Mouse (Mus musculus) hindbrain, embryonic 10.5 days (tissue): ENCODE data around the gene Wnt9b. TPM values are rescaled to one million over a fixed set of nuclear protein-coding genes. Genes with fewer than 3 reads are reported as not detected.
"Not testable (repeated sequence)": the region's sequence is repeated elsewhere in the genome, so short reads cannot be mapped to it uniquely, and the experiment has no call there.

Experiments used
- DNase-seq: peaks from one replicate; pipeline ENCODE4 v3.0.0-alpha.2; 2017; ENCODE audit warnings: low spot score
- H3K27ac ChIP-seq: fragments of 300-500 bp; sonication (generic); 2 replicates; pipeline ENCODE4 v1.5.1; 2016; ENCODE audit warnings: mild to moderate bottlenecking, moderate library complexity
- H3K27me3 ChIP-seq: fragments of 300-500 bp; sonication (generic); 2 replicates; pipeline ENCODE4 v1.6.1; 2016; ENCODE audit warnings: mild to moderate bottlenecking; ENCODE audit not compliant: poor library complexity, insufficient read depth, severe bottlenecking
- H3K36me3 ChIP-seq: fragments of 300-500 bp; sonication (generic); 2 replicates; pipeline ENCODE4 v1.6.1; 2016; ENCODE audit warnings: mild to moderate bottlenecking, moderate library complexity
- H3K4me1 ChIP-seq: fragments of 300-500 bp; sonication (generic); replicated peaks from 2 replicates; pipeline ENCODE4 v1.6.1; 2016; ENCODE audit warnings: mild to moderate bottlenecking
- H3K4me3 ChIP-seq: fragments of 300-500 bp; sonication (generic); 2 replicates; pipeline ENCODE4 v1.5.1; 2016; ENCODE audit warnings: mild to moderate bottlenecking, moderate library complexity
- H3K9me3 ChIP-seq: fragments of 300-500 bp; sonication (generic); 2 replicates; pipeline ENCODE4 v1.6.1; 2016; ENCODE audit warnings: mild to moderate bottlenecking, moderate library complexity
- WGBS: fragments of 180-500 bp; shearing (Covaris S2); methylation state at CpG from one replicate; pipeline ENCODE4 v1.1.7; 2016; 5-methylcytosine and 5-hydroxymethylcytosine counted together
- polyA plus RNA-seq: library from polyadenylated mRNA; unstranded; fragments of >200 nt; fragmentation: Nextera tagmentation; extraction: Ambion mirVana; gene quantifications from 2 replicates; pipeline ENCODE4 v1.2.1, GENCODE M21; 2016

The Wnt9b gene
- 0.60 and 1.0 TPM in 2 replicates for polyA plus RNA-seq

DNA sequence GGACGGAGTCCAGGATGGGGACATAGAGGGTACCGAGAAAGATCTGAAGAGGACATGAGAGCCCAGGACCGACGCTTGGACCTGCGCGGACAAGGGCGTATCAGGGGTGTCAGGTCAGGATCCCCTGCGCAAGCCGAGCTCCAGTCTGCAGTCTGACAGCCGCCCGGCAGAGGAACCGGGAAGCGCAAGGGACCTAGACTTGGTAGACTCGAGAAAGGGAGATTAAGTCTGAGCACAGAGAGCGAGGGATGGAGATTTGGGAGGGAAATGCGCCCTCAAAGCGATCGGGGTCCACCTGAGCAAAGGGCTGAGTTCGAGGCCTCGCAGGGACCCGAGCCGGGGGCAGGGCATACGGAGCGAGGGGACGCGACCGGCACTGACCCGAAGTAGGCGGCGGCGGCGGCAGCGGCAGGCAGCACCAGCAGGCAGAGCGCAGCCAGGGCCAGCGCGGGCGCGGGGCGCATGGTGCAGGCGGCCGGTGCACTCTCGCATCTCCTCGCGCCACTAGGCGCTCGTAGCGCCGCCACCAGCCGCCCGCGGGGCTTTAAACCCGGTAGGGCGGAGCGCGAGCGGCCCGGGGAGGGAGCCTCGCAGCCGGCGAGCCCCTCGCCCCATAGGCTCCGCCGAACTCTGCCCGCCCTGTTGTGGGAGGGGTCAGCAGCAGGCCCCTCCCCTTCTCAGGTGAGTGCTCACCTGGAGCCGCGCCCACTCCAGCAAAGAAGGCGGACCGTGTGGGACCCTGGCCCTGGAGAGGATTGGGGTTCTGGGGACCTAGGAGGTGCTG lies at the start of gene Wnt9b:
Wnt9b (minus strand) TSS at position 516 of the 784 bp plus-strand sequence.
- H3K4me1 ChIP-seq, result peaks cover 15% of the 10 kb centered on the region
- no peak within 1 kb of the TSS for H3K27ac ChIP-seq
- no peaks in the 10 kb centered on the region for H3K36me3 ChIP-seq
- under 1% methylated on average over 68 of the region's 68 CpGs for whole genome bisulfite sequencing
- DNase-seq, result peak; percentile 54
- peak within 1 kb of the TSS; percentile 55 for H3K4me3 ChIP-seq
- H3K27me3 ChIP-seq, result peaks cover 88% of the 10 kb centered on the region
- H3K9me3 ChIP-seq, result no peaks in the 10 kb centered on the region

GRCm38 (mm10) chr11:103789951-103790350 lies 40.3 kb upstream of the Wnt9b start:
- peaks cover 4% of the 10 kb centered on the region; the same call in 1 of the 2 replicates for H3K4me1 ChIP-seq
- H3K9me3 ChIP-seq, result no peaks in the 10 kb centered on the region
- no peak overlapping the region for H3K27ac ChIP-seq
- H3K27me3 ChIP-seq, result peaks cover 39% of the 10 kb centered on the region
- H3K4me3 ChIP-seq, result no peak overlapping the region
- 85% methylated on average over 5 of the region's 5 CpGs for WGBS
- peaks cover 16% of the 10 kb centered on the region; the same call in 1 of the 2 replicates for H3K36me3 ChIP-seq
- no peak for DNase-seq

- Histone ChIP-seq H3K4me1 (peaks cover 37% of the 10 kb centered on the region), H3K36me3 (peaks cover 19% of the 10 kb centered on the region), H3K9me3 (no peaks in the 10 kb centered on the region), H3K4me3 (no peak overlapping the region), H3K27me3 (peaks cover 43% of the 10 kb centered on the region), H3K27ac (no peak overlapping the region)
- WGBS, result 72% methylated on average over 9 of the region's 9 CpGs
- DNase-seq, result no peak
Measured at GRCm38 (mm10) chr11:103780152-103780551, 30.5 kb upstream of the Wnt9b start.

GRCm38 (mm10) chr11:103774228-103774530 lies 24.6 kb upstream of the Wnt9b start:
- H3K4me1 ChIP-seq, result peaks cover 88% of the 10 kb centered on the region
- under 1% methylated on average over 19 of the region's 19 CpGs for WGBS
- no peaks in the 10 kb centered on the region for H3K36me3 ChIP-seq
- peak overlapping the region; percentile 62 for H3K4me3 ChIP-seq
- H3K27me3 ChIP-seq, result peaks cover 95% of the 10 kb centered on the region
- H3K9me3 ChIP-seq, result no peaks in the 10 kb centered on the region
- peak overlapping the region; percentile 84 for H3K27ac ChIP-seq
- DNase-seq, result no peak

- Histone ChIP-seq H3K27ac (peak within 1 kb of the TSS; percentile 84), H3K4me1 (peaks cover 86% of the 10 kb centered on the region)
Measured at GRCm38 (mm10) chr11:103773387-103774227, 24.0 kb upstream of the Wnt9b start, which contains the start of gene Wnt3. Wnt3 (plus strand) TSS chr11:103774150.

DNA sequence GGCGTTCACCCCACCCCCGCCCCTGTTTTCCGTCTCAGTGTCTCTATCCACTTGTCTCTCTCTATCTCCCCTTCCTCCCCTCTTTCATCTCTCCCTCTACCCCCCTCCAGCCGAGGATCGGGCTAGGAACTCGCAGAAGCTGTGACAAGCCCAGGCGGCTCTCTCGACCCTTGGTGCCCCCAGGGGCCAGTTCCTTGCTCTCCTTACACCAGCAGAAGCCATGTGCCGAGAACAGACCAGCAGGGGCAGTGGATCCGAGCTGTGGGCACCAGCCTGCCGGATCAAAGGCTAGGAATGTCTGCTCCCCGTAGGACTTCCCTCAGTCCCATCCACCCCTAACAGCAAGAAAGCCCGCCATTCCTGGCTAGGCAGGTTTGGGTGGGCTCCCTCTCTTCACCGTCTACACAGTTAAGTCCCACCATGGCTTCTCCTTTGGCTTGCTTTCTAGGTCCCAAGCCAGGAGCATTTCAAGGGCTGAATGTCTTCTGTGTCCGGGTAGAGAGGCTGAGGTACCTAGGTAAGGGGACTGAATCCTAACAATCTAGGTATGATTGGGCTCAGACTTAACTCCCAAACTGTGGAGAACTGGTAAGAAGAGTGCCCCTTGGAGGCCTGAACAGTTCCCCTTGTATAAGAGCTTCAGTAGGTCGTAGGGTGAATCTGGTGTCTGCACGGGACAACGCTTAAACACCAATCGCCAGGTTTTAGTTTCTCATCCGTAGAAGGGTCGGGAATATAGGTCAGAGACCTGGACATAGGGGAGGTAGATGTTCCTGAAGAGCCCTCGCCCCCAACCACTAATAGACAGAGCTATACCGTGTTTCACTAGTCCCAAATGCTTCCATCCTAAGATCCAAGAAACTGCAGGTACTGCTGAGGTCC lies 23.1 kb upstream of the Wnt9b start:
- DNase-seq, result peak; percentile 54
- H3K27ac ChIP-seq, result peak overlapping the region; percentile 84

More at GRCm38 (mm10) chr11:103773387-103774227, 24.0 kb upstream of the Wnt9b start, which contains the start of gene Wnt3:
- under 1% methylated on average over 60 of the region's 60 CpGs for WGBS
- peaks cover 99% of the 10 kb centered on the region for H3K27me3 ChIP-seq
- no peaks in the 10 kb centered on the region for H3K36me3 ChIP-seq
- no peaks in the 10 kb centered on the region for H3K9me3 ChIP-seq
- peak within 1 kb of the TSS; percentile 62 for H3K4me3 ChIP-seq
- peak; percentile 80 for DNase-seq

GRCm38 (mm10) chr11:103771160-103771817 lies 21.7 kb upstream of the Wnt9b start:
- peaks cover 82% of the 10 kb centered on the region for H3K4me1 ChIP-seq
- peak overlapping the region; percentile 84 for H3K27ac ChIP-seq
- H3K27me3 ChIP-seq, result peaks cover 100% of the 10 kb centered on the region
- DNase-seq, result no peak
- H3K9me3 ChIP-seq, result no peaks in the 10 kb centered on the region
- WGBS, result 1% methylated on average over 19 of the region's 19 CpGs
- H3K4me3 ChIP-seq, result peak overlapping the region; percentile 62
- no peaks in the 10 kb centered on the region for H3K36me3 ChIP-seq

More for the DNA sequence above, 23.1 kb upstream of the Wnt9b start:
- Histone ChIP-seq H3K36me3 (no peaks in the 10 kb centered on the region), H3K27me3 (peaks cover 100% of the 10 kb centered on the region), H3K4me3 (peak overlapping the region; percentile 62), H3K9me3 (no peaks in the 10 kb centered on the region), H3K4me1 (peaks cover 83% of the 10 kb centered on the region)
- under 1% methylated on average over 23 of the region's 23 CpGs for WGBS

- H3K27ac ChIP-seq, result peak overlapping the region; percentile 77
- peaks cover 54% of the 10 kb centered on the region for H3K4me1 ChIP-seq
- WGBS, result 1% methylated on average over 6 of the region's 6 CpGs
- H3K27me3 ChIP-seq, result peaks cover 66% of the 10 kb centered on the region
- no peaks in the 10 kb centered on the region for H3K9me3 ChIP-seq
- peak; percentile 62 for DNase-seq
- no peaks in the 10 kb centered on the region for H3K36me3 ChIP-seq
- H3K4me3 ChIP-seq, result no peak overlapping the region
Measured at GRCm38 (mm10) chr11:103765556-103766011, 16.0 kb upstream of the Wnt9b start.

- H3K9me3 ChIP-seq, result no peaks in the 10 kb centered on the region
- 45% methylated on average over 6 of the region's 6 CpGs for WGBS
- peaks cover 62% of the 10 kb centered on the region for H3K27me3 ChIP-seq
- H3K36me3 ChIP-seq, result no peaks in the 10 kb centered on the region
- H3K4me3 ChIP-seq, result no peak overlapping the region
- no peak for DNase-seq
- H3K27ac ChIP-seq, result peak overlapping the region; percentile 76
- peaks cover 45% of the 10 kb centered on the region for H3K4me1 ChIP-seq
Measured at GRCm38 (mm10) chr11:103764601-103765000, 15.0 kb upstream of the Wnt9b start.

DNA sequence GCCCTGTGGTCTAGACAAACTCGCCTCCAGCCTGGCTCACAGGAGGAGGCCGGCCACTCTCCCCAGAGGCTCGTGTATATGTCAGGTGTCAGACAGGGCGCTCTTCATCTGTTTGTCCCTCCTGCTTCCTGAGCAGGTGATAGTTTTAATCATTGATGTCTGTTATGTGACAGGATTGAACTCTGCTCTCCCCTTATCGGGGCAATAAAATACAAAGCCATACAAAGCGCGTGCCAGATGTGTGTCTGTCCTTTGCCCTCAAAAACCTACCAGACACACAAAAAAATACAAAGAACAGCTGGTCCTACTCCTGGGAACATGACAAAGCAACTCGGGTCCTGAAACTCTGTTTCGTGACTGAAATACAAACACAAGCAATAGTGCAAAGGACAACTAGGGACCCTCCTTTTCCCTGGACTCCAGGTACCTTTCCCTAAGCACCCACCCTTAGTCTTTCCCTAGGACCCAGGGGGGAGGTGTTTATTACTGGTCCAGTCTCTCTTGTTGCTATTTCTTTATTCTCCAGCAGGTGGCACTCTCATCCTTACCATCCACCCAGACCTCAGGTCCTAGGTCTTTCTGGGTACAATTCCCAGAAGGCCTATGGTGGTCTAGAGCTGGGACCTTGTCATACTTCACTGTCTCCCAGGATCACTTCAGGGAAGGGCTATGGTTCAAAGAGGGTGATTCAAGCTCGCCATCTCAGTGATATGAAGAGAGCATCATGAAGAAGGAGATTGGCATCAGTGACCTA lies 14.0 kb upstream of the Wnt9b start:
- no peaks in the 10 kb centered on the region for H3K36me3 ChIP-seq
- H3K27ac ChIP-seq, result 0 out of 2 replicates have a peak overlapping the region, but pooled peaks have one; percentile 76
- no peaks in the 10 kb centered on the region for H3K9me3 ChIP-seq
- peaks cover 60% of the 10 kb centered on the region for H3K27me3 ChIP-seq
- DNase-seq, result peak; percentile 49
- H3K4me1 ChIP-seq, result peaks cover 44% of the 10 kb centered on the region
- 28% methylated on average over 10 of the region's 10 CpGs for WGBS
- no peak overlapping the region for H3K4me3 ChIP-seq

DNA sequence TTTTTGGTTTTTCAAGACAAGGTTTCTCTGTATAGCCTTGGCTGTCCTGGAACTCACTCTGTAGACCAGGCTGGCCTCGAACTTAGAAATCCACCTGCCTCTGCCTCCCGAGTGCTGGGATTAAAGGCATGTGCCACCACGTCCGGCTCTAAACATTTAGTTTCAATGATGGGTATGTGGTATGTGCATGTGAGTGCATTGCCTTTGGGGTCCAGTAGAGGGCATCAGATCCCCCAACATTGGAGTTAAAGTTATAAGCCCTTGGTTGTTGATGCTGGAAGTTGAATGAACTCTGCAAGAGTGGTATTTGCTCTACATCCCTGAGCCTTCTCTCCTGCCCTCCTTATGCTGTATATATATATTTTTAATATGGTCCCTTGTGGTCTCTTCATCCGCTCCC lies 11.3 kb upstream of the Wnt9b start:
- H3K27me3 ChIP-seq, result peaks cover 38% of the 10 kb centered on the region
- H3K4me1 ChIP-seq, result peaks cover 24% of the 10 kb centered on the region
- H3K27ac ChIP-seq, H3K36me3 ChIP-seq, H3K9me3 ChIP-seq, H3K4me3 ChIP-seq, DNase-seq: not testable (repeated sequence)
- 92% methylated on average over 5 of the region's 5 CpGs for WGBS
